Mouse (Mus musculus) heart, embryonic 16.5 days (tissue): ENCODE results near the gene Usp33. TPM values are rescaled to one million over a fixed set of nuclear protein-coding genes. Genes with fewer than 3 reads are reported as not detected.

Experiments
- ATAC-seq: fragments of 200-750 bp; cut with Nextera tagmentation; replicated peaks from 2 replicates; pipeline ENCODE4 v1.8.0; 2017; ENCODE audit warnings: moderate number of reproducible peaks; ENCODE audit not compliant: insufficient read depth, low FRiP score; ENCODE audit errors: extremely low read depth
- H3K27ac ChIP-seq: fragments of 300-500 bp; sonication (generic); 2 replicates; pipeline ENCODE4 v1.5.1; 2014; ENCODE audit warnings: mild to moderate bottlenecking, low read length, control low read depth, moderate library complexity
- H3K27me3 ChIP-seq: fragments of 300-500 bp; sonication (generic); 2 replicates; pipeline ENCODE4 v1.6.1; 2014; ENCODE audit warnings: low read length, mixed read lengths; ENCODE audit not compliant: control insufficient read depth, insufficient read depth
- H3K36me3 ChIP-seq: fragments of 300-500 bp; sonication (generic); 2 replicates; pipeline ENCODE4 v1.6.1; 2014; ENCODE audit not compliant: control insufficient read depth, insufficient read depth
- H3K4me1 ChIP-seq: fragments of 300-500 bp; sonication (generic); 2 replicates; pipeline ENCODE4 v1.6.1; 2014; ENCODE audit warnings: low read length, mixed read lengths; ENCODE audit not compliant: control insufficient read depth, insufficient read depth
- H3K4me2 ChIP-seq: fragments of 300-500 bp; sonication (generic); 2 replicates; pipeline ENCODE4 v1.6.1; 2014; ENCODE audit warnings: low read depth, mild to moderate bottlenecking, control low read depth, low read length
- H3K4me3 ChIP-seq: fragments of 300-500 bp; sonication (generic); 2 replicates; pipeline ENCODE4 v1.5.1; 2014; ENCODE audit warnings: mild to moderate bottlenecking, control low read depth, low read length
- H3K9ac ChIP-seq: fragments of 300-500 bp; sonication (generic); 2 replicates; pipeline ENCODE4 v1.6.1; 2014; ENCODE audit warnings: low read length, control low read depth
- H3K9me3 ChIP-seq: fragments of 300-500 bp; sonication (generic); replicated peaks from 2 replicates; pipeline ENCODE4 v1.6.1; 2016; ENCODE audit warnings: low read length; ENCODE audit not compliant: control insufficient read depth
- WGBS: fragments of 180-500 bp; shearing (Covaris S2); extraction: QIAGEN DNeasy Blood & Tissue Kit; methylation state at CpG from one replicate; pipeline ENCODE4 v1.1.7; 2014; 5-methylcytosine and 5-hydroxymethylcytosine counted together
- polyA plus RNA-seq: library from polyadenylated mRNA; unstranded; fragments of >200 nt; fragmentation: Nextera tagmentation; extraction: Ambion mirVana; gene quantifications from 2 replicates; pipeline ENCODE4 v1.2.1, GENCODE M21; 2015

The Usp33 gene
- polyA plus RNA-seq, 1 experiment from 2014 or later, result 29.3 TPM

GRCm38 (mm10) chr3:152442795-152443194 is 96.5 kb downstream of the Usp33 start:
- no peak overlapping the region for H3K4me2 ChIP-seq
- H3K36me3 ChIP-seq, result 0 out of 2 replicates have a peak, but pooled peaks cover 4% of the 10 kb centered on the region
- H3K4me3 ChIP-seq, result no peak overlapping the region
- no peaks in the 10 kb centered on the region for H3K27me3 ChIP-seq
- no peaks in the 10 kb centered on the region for H3K9me3 ChIP-seq
- WGBS, result 87% methylated on average over 4 of the region's 4 CpGs
- ATAC-seq, result no peak
- no peak overlapping the region for H3K9ac ChIP-seq
- H3K4me1 ChIP-seq, result 0 out of 2 replicates have a peak, but pooled peaks cover 3% of the 10 kb centered on the region
- H3K27ac ChIP-seq, result no peak overlapping the region

Other genes with a start within 250 kb of the Usp33 start
- 5.7 and 6.4 TPM in 2 replicates for gene Gipc2, start 180.2 kb upstream of the Usp33 start, polyA plus RNA-seq
- gene Dnajb4, start 136.2 kb upstream of the Usp33 start, polyA plus RNA-seq, result 49.1 and 57.7 TPM in 2 replicates
- gene Fubp1, start 136.1 kb upstream of the Usp33 start, polyA plus RNA-seq, result 116 and 124 TPM in 2 replicates
- 224 and 231 TPM in 2 replicates for gene Nexn, start 80.1 kb upstream of the Usp33 start, polyA plus RNA-seq
- gene Miga1, start 6.1 kb upstream of the Usp33 start, polyA plus RNA-seq, result 11.7 and 12.9 TPM in 2 replicates
- gene Zzz3, start 49.0 kb downstream of the Usp33 start, polyA plus RNA-seq, result 29.8 and 30.1 TPM in 2 replicates